Comparison of ENCODE assay signal across 18 mouse cellular contexts in genomic region chr11:43517641-43518040, GRCm38 (mm10).
DNase-seq lines count a peak whose midpoint lies in the region; ATAC-seq lines count a peak whose summit lies in the region.
"Had no signal": no experiment of that assay in that cellular context is flagged by ENCODE, and none has a peak within 500 bp of the region (broad histone marks: within the 10 kb centered on the region; RNA-seq: fewer than 3 reads in every experiment).

No protein-coding gene starts in this region.

- peak; percentile 97 for DNase-seq in brain, adult 2 months (ENCODE audit: low read depth, low spot score)
- DNase-seq in cerebellum, adult 8-10 months = peak; percentile 82
- peak; percentile 86 to 88 for DNase-seq in cerebellum, postnatal 25 days
- no peak for DNase-seq in spleen, postnatal 4 days (ENCODE audit: low spot score in 2 of 2)
- no peak for DNase-seq in liver
- DNase-seq: adrenal gland, adult 8-10 months; gastrocnemius, adult 2 months; gastrocnemius, postnatal 36 days; heart, adult 18-20 months; heart, postnatal 36 days; kidney, adult 18-20 months; kidney, postnatal 36 days; lung, embryonic 14.5 days; right cerebral cortex, postnatal 4 days; thymus, postnatal 4 days had no signal

- ATAC-seq in cerebellum, adult (ENCODE audit: insufficient number of reproducible peaks, low FRiP score, low TSS enrichment) = peak; percentile 94
- ATAC-seq: forebrain, embryonic 16.5 days; midbrain, embryonic 15.5 days had no signal

Comparison
In these comparisons a context has a peak if more than half of its experiments do, and no peak if none do; other contexts are left out.
1. DNase-seq: peak in brain, adult 2 months (single experiment), cerebellum, adult 8-10 months (single experiment) and cerebellum, postnatal 25 days (2 of 2); none in spleen, postnatal 4 days (0 of 2) and liver (single experiment).